Mouse (Mus musculus) neural tube, embryonic 15.5 days (tissue): Measurements from ENCODE around the gene Cpeb1. TPM values are rescaled to one million over a fixed set of nuclear protein-coding genes. Genes with fewer than 3 reads are reported as not detected.
A peak's percentile ranks its signal among the peaks of the same experiment; 100 is the strongest.

Experiments used
- ATAC-seq: fragments of 200-750 bp; cut with Nextera tagmentation; 2 replicates; pipeline ENCODE4 v1.8.0; 2017; ENCODE audit warnings: mild to moderate bottlenecking, moderate TSS enrichment, moderate library complexity; ENCODE audit not compliant: low FRiP score
- H3K27ac ChIP-seq: fragments of 300-500 bp; sonication (generic); replicated peaks from 2 replicates; pipeline ENCODE4 v1.5.1; 2015; ENCODE audit warnings: mild to moderate bottlenecking, inconsistent platforms
- H3K27me3 ChIP-seq: fragments of 300-500 bp; sonication (generic); replicated peaks from 2 replicates; pipeline ENCODE4 v1.6.1; 2015; ENCODE audit warnings: inconsistent platforms
- H3K36me3 ChIP-seq: fragments of 300-500 bp; sonication (generic); 2 replicates; pipeline ENCODE4 v1.6.1; 2015; ENCODE audit warnings: inconsistent platforms
- H3K4me1 ChIP-seq: fragments of 300-500 bp; sonication (generic); 2 replicates; pipeline ENCODE4 v1.6.1; 2015; ENCODE audit warnings: inconsistent platforms
- H3K4me2 ChIP-seq: fragments of 300-500 bp; sonication (generic); 2 replicates; pipeline ENCODE4 v1.6.1; 2015; ENCODE audit warnings: inconsistent platforms, mild to moderate bottlenecking, moderate library complexity
- H3K4me3 ChIP-seq: fragments of 300-500 bp; sonication (generic); replicated peaks from 2 replicates; pipeline ENCODE4 v1.5.1; 2015; ENCODE audit warnings: mild to moderate bottlenecking, inconsistent platforms
- H3K9ac ChIP-seq: fragments of 300-500 bp; sonication (generic); replicated peaks from 2 replicates; pipeline ENCODE4 v1.6.1; 2015; ENCODE audit warnings: mild to moderate bottlenecking, inconsistent platforms
- H3K9me3 ChIP-seq: fragments of 300-500 bp; sonication (generic); replicated peaks from 2 replicates; pipeline ENCODE4 v1.6.1; 2016; ENCODE audit warnings: inconsistent platforms
- WGBS: fragments of 180-500 bp; shearing (Covaris S2); methylation state at CpG from one replicate; pipeline ENCODE4 v1.1.7; 2015; ENCODE audit warnings: mixed read lengths; 5-methylcytosine and 5-hydroxymethylcytosine counted together
- polyA plus RNA-seq: library from polyadenylated mRNA; unstranded; fragments of >200 nt; fragmentation: Nextera tagmentation; extraction: Ambion mirVana; gene quantifications from 2 replicates; pipeline ENCODE4 v1.2.1, GENCODE M21; 2015

Gene Cpeb1
- polyA plus RNA-seq, 1 experiment from 2014 or later: 9.6 TPM

- Histone ChIP-seq H3K27ac (no peak overlapping the region), H3K36me3 (peaks cover 52% of the 10 kb centered on the region)
Measured at GRCm38 (mm10) chr7:81341563-81341962, 113.7 kb downstream of the Cpeb1 start.

GRCm38 (mm10) chr7:81339783-81340182, 115.5 kb downstream of the Cpeb1 start:
- no peaks in the 10 kb centered on the region for H3K9me3 ChIP-seq
- H3K27ac ChIP-seq: no peak overlapping the region
- H3K4me3 ChIP-seq: no peak overlapping the region
- peaks cover 29% of the 10 kb centered on the region for H3K4me1 ChIP-seq
- WGBS: 81% methylated on average over 4 of the region's 4 CpGs
- ATAC-seq: no peak
- peaks cover 55% of the 10 kb centered on the region for H3K36me3 ChIP-seq
- no peak overlapping the region for H3K9ac ChIP-seq
- no peak overlapping the region for H3K4me2 ChIP-seq
- H3K27me3 ChIP-seq: no peaks in the 10 kb centered on the region

More at GRCm38 (mm10) chr7:81341563-81341962, 113.7 kb downstream of the Cpeb1 start:
- Histone ChIP-seq H3K9ac (no peak overlapping the region), H3K4me2 (no peak overlapping the region), H3K9me3 (no peaks in the 10 kb centered on the region), H3K27me3 (no peaks in the 10 kb centered on the region), H3K4me3 (no peak overlapping the region), H3K4me1 (peaks cover 29% of the 10 kb centered on the region)
- ATAC-seq: no peak
- WGBS: 55% methylated on average over 3 of the region's 3 CpGs

DNA sequence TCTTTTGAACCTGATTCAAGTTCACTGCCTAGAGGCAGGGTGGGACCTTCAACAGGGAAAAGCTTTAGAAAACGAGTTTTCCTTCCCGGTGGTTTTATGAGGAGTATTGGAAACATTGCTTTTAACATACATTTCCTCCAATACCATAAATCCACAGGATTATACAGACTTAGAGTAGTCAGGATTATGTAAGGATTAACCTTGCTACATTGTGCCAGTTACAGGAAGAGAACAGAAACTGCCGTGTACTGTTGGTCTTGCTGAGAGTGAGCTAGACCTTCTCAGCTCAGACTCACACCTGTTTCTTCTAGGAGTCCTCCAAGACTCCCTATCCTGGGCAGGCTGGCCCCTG, 116.8 kb downstream of the Cpeb1 start:
- WGBS: 85% methylated on average over 3 of the region's 3 CpGs
- no peak for ATAC-seq

DNA sequence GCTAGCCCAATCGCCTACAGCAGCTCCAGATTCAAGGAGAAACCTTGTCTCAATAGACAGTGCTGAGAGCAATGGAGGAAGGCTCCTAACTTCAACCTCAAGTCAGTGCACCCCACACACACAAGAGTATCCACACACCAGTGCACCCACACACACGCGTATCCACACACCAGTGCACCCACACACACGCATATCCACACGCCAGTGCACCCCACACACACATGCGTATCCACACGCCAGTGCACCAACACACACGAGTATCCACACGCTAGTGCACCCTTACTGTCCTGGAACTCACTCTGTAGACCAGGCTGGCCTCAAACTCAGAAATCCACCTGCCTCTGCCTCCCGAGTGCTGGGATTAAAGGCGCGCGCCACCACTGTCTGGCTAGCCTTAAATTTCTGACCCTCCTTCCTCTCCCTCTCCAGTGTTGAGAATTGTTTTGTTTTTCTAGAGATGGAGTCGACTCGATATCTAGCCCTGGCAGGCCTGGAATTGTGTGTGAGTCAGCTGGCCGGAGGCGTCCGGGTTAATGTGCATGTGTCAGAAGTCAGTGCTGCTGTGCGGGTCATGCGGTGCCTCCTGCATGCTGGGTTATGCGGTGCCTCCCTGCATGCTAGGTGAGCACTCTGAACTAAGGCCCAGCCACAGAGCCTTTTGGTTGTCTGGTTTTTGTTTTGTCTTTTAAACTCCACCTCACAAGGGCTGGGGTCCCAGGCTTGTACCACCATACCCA, 117.3 kb downstream of the Cpeb1 start:
- 96% methylated on average over 21 of the region's 21 CpGs for WGBS
- Histone ChIP-seq H3K4me1 (peaks cover 16% of the 10 kb centered on the region), H3K27ac (no peak overlapping the region), H3K27me3 (no peaks in the 10 kb centered on the region), H3K4me2 (no peak overlapping the region), H3K4me3 (no peak overlapping the region), H3K36me3 (peaks cover 54% of the 10 kb centered on the region), H3K9ac (no peak overlapping the region), H3K9me3 (no peaks in the 10 kb centered on the region)
- ATAC-seq: no peak

More for the DNA sequence above, 116.8 kb downstream of the Cpeb1 start:
- H3K27me3 ChIP-seq: no peaks in the 10 kb centered on the region
- H3K9ac ChIP-seq: no peak overlapping the region
- peaks cover 56% of the 10 kb centered on the region for H3K36me3 ChIP-seq
- peaks cover 22% of the 10 kb centered on the region for H3K4me1 ChIP-seq
- no peak overlapping the region for H3K4me3 ChIP-seq
- H3K9me3 ChIP-seq: no peaks in the 10 kb centered on the region
- H3K27ac ChIP-seq: no peak overlapping the region
- H3K4me2 ChIP-seq: no peak overlapping the region

DNA sequence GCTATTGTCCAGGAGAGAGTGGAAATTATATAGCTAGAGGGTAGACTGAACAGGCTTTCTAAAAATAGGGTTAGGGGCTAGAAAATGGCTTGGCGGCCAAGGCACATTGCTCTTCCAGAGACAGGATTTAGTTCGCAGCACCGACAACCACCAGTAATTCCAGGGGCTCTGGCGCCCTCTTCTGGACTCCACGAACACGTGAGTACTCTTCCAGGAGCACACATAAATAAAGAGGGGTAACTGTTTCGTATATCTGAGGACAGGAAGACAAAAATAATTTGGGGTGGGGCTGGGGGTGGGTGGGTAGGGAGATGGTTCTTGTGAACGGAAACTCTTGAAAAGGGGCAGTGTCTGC, 118.9 kb downstream of the Cpeb1 start:
- Histone ChIP-seq H3K27ac (peak overlapping the region; percentile 29; the same call in 1 of the 2 replicates), H3K4me2 (no peak overlapping the region), H3K4me1 (peaks cover 2% of the 10 kb centered on the region; the same call in 1 of the 2 replicates), H3K4me3 (no peak overlapping the region), H3K27me3 (no peaks in the 10 kb centered on the region), H3K36me3 (peaks cover 49% of the 10 kb centered on the region), H3K9ac (no peak overlapping the region), H3K9me3 (no peaks in the 10 kb centered on the region)
- WGBS: 47% methylated on average over 8 of the region's 8 CpGs
- ATAC-seq: no peak

GRCm38 (mm10) chr7:81335705-81336431, 119.4 kb downstream of the Cpeb1 start:
- Histone ChIP-seq H3K4me1 (no peaks in the 10 kb centered on the region), H3K27me3 (no peaks in the 10 kb centered on the region), H3K27ac (peak overlapping the region; percentile 29; the same call in 1 of the 2 replicates), H3K9me3 (no peaks in the 10 kb centered on the region), H3K9ac (no peak overlapping the region), H3K4me2 (no peak overlapping the region), H3K36me3 (peaks cover 44% of the 10 kb centered on the region), H3K4me3 (no peak overlapping the region)
- WGBS: 58% methylated on average over 18 of the region's 18 CpGs
- ATAC-seq: no peak

GRCm38 (mm10) chr7:81331851-81332250, 123.4 kb downstream of the Cpeb1 start:
- no peaks in the 10 kb centered on the region for H3K9me3 ChIP-seq
- H3K27me3 ChIP-seq: no peaks in the 10 kb centered on the region
- 87% methylated on average over 7 of the region's 7 CpGs for whole genome bisulfite sequencing
- H3K4me3 ChIP-seq: no peak overlapping the region
- no peak overlapping the region for H3K4me2 ChIP-seq
- ATAC-seq: no peak
- no peak overlapping the region for H3K27ac ChIP-seq
- peaks cover 39% of the 10 kb centered on the region for H3K36me3 ChIP-seq
- H3K9ac ChIP-seq: no peak overlapping the region
- H3K4me1 ChIP-seq: no peaks in the 10 kb centered on the region

GRCm38 (mm10) chr7:81330767-81331166, 124.5 kb downstream of the Cpeb1 start:
- Histone ChIP-seq H3K9me3 (no peaks in the 10 kb centered on the region), H3K27ac (no peak overlapping the region), H3K4me3 (no peak overlapping the region), H3K4me1 (no peaks in the 10 kb centered on the region), H3K9ac (no peak overlapping the region), H3K36me3 (peaks cover 37% of the 10 kb centered on the region), H3K4me2 (no peak overlapping the region), H3K27me3 (no peaks in the 10 kb centered on the region)
- 12% methylated on average over 3 of the region's 3 CpGs for WGBS
- ATAC-seq: no peak

GRCm38 (mm10) chr7:81327661-81328060, 127.6 kb downstream of the Cpeb1 start:
- ATAC-seq: no peak
- no peaks in the 10 kb centered on the region for H3K4me1 ChIP-seq
- WGBS: 81% methylated on average over 10 of the region's 10 CpGs
- H3K27ac ChIP-seq: no peak overlapping the region
- H3K4me2 ChIP-seq: no peak overlapping the region
- H3K9ac ChIP-seq: no peak overlapping the region
- peaks cover 27% of the 10 kb centered on the region for H3K36me3 ChIP-seq
- no peaks in the 10 kb centered on the region for H3K27me3 ChIP-seq
- no peaks in the 10 kb centered on the region for H3K9me3 ChIP-seq
- no peak overlapping the region for H3K4me3 ChIP-seq

DNA sequence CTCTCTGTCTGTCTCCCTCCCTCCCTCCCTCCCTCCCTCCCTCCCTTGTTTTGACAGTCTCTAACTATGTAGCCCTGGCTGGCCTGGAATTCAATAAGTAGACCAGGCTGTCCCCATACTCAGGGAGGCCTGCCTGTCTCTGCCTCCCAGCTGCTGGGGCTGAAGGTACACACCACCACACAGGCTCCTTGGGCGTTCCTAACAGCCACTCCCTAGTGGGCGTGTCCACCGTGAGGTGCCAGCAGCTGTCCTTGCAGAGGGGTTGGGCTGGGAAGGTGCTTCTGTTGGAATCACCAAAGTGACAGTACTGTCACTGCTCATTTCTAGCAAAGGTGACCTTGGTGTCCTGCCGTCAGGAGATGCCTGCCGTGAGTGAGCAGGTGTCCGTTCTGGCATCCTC, 128.4 kb downstream of the Cpeb1 start:
- H3K9ac ChIP-seq: no peak overlapping the region
- peaks cover 23% of the 10 kb centered on the region for H3K36me3 ChIP-seq
- no peaks in the 10 kb centered on the region for H3K4me1 ChIP-seq
- no peaks in the 10 kb centered on the region for H3K9me3 ChIP-seq
- H3K4me2 ChIP-seq: no peak overlapping the region
- 77% methylated on average over 6 of the region's 6 CpGs for WGBS
- H3K27ac ChIP-seq: no peak overlapping the region
- ATAC-seq: no peak
- H3K27me3 ChIP-seq: no peaks in the 10 kb centered on the region
- no peak overlapping the region for H3K4me3 ChIP-seq

DNA sequence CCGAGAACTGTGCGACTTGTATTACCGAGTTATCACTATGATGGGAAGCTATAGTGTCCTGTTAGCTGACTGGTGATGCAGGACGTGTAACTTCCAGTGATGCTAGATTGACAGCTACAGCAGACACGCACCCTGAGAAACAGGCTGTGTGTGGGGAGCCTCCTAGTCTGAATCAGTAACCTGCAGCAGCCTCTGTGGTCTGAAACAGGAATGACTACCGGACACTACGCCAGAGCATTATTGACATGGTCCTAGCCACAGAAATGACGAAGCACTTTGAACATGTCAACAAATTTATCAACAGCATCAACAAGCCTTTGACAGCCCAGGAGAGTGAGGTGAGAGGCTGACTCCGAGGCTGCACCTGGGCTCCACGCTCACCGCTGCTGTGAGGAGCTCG, 129.2 kb downstream of the Cpeb1 start:
- Histone ChIP-seq H3K27me3 (no peaks in the 10 kb centered on the region), H3K9me3 (no peaks in the 10 kb centered on the region), H3K27ac (no peak overlapping the region), H3K36me3 (peaks cover 23% of the 10 kb centered on the region), H3K9ac (no peak overlapping the region), H3K4me2 (no peak overlapping the region), H3K4me3 (no peak overlapping the region), H3K4me1 (no peaks in the 10 kb centered on the region)
- ATAC-seq: no peak
- WGBS: 90% methylated on average over 12 of the region's 12 CpGs

GRCm38 (mm10) chr7:81321776-81322175, 133.5 kb downstream of the Cpeb1 start:
- Histone ChIP-seq H3K4me1 (no peaks in the 10 kb centered on the region), H3K9ac (no peak overlapping the region), H3K27ac (no peak overlapping the region), H3K36me3 (no peaks in the 10 kb centered on the region), H3K4me3 (no peak overlapping the region), H3K27me3 (no peaks in the 10 kb centered on the region), H3K9me3 (no peaks in the 10 kb centered on the region), H3K4me2 (no peak overlapping the region)
- ATAC-seq: no peak
- WGBS: 75% methylated on average over 5 of the region's 5 CpGs
